Mouse (Mus musculus): ENCODE measurements around the gene Clcn2.

Clcn2 gene

DNA sequence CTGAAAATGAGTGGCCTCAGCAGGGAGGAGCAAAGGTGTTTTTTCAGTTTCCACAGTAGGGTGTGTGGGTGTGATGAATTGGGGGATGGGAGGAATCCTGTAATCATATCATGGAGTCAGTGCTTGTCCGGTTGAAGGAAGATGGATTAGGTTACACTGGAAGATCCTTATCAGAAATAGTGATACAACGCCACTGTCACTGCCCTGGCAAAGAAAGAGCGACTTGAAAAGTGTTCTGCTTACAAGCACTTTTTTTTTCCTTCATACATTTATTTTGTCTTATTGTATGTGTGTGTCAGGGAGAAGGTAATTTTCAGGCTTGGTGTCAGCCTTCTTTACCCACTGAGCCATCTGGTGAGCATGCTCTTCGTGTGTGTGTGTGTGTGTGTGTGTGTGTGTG, 5.2 kb upstream of the Clcn2 start:
- DNase-seq (ENCODE audit: low spot score): no peak

DNA sequence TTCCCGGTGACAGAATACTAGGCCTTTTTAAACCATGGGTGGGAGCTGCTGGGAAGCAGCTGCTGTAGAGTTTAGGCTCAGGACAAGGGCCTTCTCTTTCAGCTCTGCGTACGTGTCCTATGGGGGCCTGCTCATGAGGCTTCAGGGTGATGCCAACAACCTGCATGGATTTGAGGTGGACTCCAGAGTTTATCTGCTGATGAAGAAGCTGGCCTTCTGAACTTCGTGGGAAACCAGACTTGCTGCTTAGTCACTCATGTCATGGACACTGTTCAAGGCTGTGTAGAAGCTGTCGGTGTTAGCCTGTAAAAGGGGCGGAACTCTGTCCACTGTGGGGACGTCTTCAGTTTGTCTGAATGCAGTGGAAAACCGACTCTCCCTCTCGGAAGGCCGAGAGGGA, 4.3 kb upstream of the Clcn2 start:
- no peak for DNase-seq (ENCODE audit: low spot score)

DNA sequence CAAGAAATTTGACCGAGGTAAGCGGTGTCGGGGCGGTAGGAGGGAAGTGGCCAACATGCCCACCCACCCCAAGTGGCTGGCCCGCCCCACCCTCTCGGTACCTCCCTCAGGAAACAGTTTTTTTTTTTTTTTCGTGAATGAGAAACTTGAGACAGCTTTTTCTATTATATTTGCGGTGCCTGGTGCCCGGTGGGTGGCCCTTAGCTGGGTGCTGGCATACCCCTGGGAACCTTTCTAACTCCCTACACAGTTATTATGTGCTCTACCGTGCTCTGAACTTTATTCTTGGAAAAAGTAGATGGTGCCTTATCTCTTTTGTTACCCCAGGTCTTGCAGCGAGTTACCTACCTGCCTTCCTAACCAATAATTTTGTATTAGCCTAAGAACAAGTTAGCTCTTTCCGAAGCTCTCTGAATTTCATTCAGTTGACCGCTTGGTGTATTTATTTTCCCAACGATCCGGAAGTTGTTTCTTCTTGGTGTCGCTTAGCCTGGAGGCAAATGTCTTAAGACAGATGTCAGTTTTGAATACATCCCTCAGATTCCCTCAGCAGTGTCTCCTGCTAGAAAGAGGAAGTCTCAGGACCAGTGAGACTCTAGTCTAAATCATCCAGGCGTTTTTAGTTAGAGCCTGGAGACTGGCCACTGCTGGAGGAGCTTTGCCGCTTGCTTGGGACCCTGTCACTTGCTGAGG, 578 bp upstream of the Clcn2 start:
- DNase-seq (ENCODE audit: low spot score): no peak

DNA sequence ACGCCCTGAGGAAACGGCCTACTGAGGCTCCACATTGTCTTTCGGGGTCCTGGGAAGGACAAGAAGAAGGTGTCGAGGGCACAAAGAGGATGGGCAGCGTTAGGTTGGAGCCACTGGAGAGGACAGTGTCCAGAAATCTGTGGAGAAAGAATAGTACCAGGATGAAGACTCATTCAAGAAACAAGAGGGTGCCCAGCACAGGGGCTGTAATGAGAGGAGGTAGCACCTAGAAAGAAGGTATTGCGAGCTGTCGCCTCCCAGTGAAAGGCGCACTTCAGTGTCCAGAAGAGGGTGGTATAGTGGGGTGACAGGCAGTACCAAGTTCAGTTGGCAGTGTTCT, 735 bp downstream of the Clcn2 start:
- no peak for DNase-seq (ENCODE audit: low spot score)

DNA sequence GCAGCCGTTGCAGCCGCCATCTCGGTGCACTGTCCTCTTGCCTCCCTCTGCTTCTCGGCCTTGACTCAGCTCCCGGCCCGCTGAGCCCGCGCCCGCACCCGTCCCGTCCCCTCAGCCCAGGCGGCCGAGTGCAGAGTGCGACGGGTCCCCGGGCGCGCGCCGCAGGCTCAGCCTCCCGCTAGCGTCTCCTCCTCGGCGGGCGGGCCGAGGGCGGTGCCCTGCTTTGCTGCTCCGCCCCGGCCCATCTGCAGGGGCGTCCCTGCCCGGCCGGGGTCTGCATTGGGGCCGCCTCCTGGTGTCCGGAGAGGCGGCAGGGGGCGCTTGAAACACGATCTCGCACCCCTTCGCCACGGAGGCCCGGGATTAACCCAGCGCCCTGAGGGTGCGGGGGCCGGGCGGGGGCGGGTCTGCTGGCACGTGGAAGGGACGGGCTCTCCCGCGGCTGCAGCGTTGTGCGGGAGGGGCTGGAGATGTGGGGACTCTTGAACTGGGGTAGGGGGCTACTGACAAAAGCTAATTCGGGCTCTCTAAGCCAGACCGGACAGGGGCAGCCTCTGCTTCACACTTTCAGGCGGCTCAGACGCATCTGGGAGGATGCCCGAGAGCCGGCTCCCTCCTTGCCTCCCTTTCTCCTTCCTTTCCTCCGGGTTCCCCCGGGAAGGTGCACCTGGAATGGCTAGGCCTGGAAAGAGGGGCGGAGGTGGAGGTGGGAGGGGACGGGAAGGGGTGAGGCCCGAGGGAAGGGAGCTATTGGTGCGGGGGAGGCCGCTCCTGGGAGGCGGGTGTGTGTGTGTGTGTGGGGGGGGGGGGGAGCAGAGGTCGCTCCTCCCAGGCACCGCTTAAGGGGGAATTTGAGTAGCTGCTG, 1.3 kb downstream of the Clcn2 start:
- peak; percentile 54 for DNase-seq (ENCODE audit: low spot score)

DNA sequence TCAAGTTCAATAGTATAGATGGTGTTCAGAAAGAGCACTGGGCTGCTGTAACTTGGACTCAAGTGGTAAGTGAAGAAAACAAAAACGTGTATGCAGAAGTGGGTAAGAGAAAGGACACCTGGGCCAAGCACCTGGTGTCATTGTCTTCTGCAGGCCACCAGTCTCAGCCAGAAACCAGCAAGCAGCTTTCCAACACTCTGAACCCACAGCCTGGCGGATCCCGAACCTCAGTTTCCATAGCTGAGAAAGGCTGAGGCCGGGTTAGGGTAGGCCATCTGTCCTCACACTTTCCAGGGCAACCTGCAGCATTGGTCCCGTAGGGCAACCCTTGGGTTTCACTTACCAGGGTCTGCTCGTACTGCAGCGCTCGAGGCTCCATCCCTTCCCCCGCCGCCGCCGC, 2.0 kb downstream of the Clcn2 start:
- no peak for DNase-seq (ENCODE audit: low spot score)

DNA sequence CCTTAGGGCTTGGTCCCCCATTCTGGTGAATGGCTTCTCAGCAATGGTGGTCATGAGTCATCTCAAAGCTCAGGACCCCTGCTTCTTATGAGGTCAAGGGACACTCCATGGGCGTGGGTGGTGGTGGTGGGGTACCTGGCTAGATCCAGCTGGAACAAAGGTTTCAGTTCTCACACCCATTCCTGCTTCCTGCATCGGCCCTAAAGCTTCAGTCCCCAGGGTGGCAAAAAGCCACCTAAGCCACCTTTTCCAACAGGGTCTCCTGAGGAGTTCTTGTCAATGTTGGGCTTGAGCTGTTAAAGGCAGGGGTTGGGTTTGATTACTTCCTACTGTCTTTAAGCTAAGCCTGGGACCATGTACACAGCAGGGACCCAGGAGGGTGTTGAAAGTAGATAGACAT, 2.4 kb downstream of the Clcn2 start:
- no peak for DNase-seq (ENCODE audit: low spot score)

DNA sequence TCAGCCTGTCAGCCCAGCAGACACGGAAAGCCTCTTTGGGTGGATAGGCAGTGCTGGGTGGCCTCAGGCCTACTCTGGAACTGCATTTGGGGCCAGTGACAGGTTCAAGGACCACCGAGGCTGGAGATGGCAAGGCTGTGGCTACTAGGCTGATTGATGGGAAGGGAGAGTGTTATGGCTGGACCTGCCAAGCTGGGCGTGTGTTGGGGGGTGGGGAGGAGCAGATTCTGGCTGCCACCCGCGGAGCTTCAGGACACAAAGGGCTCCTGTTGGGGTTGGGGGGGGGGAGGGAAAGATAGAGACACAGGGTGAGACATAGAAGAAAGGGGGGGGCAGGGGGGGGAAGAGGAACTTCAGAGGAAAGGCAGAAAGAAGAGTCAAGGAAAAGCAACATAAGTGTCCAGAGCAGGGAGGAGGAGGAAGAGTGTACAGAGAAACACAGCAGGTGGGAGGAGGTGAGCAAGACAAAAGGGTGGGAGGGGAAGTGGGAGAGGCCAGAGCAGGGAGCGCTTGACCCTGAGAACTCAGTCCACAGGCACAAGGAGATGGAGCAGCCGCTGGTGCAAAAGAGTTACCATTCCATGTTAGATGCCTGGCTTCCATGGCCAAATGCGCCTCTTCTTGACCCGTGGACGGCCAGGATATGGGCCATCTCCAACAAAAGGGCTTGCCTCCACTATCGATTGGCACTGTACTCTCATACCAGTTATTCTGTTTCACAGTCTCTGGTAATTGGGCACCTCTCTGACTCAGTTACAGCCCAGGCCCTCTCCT, 3.1 kb downstream of the Clcn2 start:
- DNase-seq (ENCODE audit: low spot score): no peak

DNA sequence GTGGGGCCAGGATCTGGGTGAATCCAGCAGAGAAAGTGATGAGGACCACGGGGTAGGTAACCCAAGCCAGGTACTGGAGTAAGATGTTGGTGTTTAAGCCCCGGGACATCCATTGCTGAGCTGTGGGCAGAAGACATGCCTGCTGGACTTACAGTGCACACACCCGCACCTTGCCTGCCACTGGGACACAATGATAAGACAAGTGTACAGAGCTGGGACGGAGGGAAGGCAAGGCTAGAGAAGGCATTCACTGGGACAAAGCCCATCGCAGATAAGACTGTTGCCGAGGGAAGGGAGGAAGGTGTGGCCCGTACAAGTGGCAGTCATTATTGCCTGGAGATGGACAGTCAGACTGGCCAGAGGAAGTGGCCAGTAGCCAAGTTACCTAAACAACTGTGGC, 4.7 kb downstream of the Clcn2 start:
- DNase-seq (ENCODE audit: low spot score): no peak

DNA sequence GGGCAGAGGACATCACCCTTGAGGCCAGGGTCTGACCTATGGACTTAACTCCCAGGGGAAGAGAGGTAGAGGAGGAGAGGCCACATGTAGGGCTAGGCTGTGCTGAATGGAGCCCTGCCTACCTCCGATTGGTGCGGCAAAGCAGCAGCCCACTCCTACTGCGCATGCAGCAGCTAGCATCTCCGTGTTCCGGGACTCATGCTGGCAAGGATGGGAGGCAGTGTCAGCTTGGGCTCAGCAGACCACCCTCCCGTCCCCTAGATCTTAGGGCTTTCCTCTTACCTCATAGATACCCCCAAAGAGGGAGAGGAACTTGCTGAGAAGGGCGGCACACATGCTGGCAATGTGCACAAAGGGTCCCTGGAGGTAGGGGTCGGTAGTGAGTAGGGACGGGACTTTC, 5.4 kb downstream of the Clcn2 start:
- DNase-seq (ENCODE audit: low spot score): no peak

DNA sequence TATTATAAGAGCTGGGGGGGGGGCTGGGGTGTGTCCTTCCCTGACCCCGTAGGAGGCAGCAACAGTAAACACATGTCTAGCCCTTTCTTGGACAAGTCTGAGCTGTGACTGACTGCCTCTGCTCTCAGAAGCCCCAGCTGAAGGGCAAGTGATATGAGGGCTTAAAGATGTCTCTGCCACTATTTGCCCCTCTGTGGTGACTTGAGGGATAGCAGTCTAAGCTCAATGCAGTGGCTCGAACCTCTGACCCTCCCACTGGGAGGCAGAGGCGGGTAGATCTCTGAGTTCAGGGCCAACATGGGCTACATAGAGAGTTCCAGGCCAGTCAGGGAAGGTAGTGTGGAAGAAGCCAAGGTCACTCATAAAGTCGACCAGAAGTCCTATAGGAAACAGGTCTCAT, 6.7 kb downstream of the Clcn2 start:
- no peak for DNase-seq (ENCODE audit: low spot score)

DNA sequence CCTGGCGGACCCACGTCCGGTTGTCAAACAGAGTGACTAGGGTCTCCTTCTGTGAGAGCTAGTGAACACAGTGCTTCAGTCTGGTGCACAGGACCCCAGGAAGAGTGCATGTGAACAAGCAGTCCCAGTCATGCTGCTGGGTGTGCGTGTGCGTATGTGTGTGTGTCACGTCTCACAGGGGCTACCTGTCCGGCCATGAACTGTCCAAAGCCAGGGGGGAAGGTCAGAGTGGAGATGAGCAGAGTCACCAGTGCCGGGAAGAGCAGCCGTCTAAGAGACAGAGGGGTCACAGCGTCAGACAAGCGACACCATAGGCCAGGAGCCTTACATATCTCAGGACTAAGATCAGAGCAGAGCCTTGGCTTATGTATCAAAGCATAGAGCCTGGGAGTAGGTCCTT, 7.2 kb downstream of the Clcn2 start:
- no peak for DNase-seq (ENCODE audit: low spot score)

DNA sequence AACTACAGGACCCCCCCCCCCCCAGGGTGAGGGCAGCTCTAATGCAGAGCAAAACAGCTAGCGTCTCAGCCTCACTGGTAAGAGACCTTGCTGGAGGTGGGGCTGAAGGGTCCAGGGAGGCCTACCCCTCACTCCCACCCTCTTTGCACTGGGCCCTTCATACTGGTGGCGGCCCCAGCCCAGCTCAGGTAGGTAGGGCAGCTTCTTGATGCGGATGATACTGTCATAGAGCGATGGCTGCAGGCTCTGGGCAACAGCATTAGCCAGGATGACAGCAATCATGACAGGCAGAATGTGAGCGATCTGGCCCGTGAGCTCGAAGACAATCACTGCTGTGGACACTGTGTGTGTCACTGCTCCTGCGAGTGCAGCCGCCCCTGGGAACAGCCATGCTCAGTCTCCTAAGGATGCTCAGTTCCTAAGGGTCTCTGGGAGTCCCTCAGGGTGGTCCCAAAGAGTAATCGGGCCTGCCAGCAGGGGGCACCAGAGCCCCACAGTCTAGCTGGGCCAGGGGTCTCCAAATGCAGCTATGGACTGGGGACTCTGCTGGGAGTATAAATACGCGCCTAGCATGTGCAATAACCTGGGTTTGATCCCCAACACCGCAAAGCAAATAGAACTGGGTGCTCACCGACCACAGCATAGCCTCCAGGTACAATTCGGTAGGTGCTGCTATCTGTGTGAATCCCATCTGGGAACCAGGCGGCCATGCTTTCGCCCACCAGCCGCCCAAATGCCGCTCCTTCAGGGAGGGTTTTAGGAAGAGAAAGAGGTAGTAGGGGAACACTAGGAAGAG, 8.4 kb downstream of the Clcn2 start:
- DNase-seq (ENCODE audit: low spot score): peak; percentile 20

DNA sequence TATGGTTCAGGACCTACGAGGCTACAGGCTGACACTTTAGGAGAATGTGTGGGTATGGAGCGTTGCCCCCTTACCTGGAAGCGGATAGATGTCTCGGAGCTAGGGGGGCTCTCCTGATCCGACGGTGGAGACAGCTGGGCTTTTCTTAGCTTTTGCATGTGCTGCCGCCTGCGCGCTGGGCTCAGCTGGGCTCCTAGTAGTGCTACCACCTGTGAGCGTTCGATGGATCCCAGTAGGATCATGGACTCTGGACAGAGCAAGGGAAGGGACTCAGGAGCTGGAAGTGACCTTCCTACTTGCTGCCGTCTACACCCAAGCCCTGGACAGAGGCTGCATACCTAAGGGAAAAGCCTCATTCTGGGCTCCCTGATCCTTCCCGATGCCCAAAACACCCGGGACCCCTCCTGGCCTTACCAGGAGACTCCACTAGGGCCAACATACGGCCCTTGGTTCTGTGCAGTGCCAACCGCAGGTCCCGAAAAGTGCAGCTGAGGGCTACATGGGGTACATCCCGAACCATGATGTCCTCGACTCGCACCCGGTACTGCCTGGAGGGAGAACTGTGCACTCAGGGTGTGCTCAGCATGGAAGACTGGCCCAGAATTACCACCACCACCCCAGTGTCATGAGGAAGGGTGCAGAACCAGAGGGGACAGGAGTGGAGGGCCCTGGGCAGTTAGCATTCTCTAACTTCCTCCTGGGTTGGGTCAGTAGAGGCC, 9.2 kb downstream of the Clcn2 start:
- no peak for DNase-seq (ENCODE audit: low spot score)

DNA sequence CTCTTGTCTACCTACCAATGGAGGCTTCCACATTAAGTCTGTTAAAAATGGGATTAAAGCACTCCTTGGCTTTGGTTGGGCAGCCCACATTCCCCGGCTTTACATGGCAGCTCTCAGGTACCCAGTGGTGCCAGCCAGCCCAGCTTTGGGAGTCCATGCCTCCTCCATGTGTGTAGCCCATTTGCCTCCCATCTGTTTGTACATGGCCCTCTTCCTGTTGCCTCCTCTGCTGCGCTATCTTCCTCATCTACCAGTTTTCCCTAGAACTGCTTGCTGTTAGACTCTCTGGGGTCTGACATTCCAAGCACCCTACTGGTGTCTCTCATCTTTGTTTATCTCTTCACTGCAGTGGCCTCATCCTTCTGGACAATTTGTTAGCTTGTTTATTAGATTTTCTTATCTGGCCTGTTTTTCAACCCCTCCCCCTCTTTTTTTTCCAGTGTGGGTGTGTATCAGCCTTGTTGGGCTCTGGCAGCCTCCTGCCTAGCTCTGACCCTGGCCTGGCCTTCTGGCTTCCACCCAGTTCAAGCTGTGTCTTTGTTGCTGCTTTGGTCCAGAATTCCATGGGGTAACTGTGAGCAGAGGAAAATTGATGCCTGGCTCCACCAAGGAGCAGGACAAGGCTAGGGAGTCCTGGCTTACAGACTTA, 11.0 kb downstream of the Clcn2 start:
- no peak for DNase-seq (ENCODE audit: low spot score)

DNA sequence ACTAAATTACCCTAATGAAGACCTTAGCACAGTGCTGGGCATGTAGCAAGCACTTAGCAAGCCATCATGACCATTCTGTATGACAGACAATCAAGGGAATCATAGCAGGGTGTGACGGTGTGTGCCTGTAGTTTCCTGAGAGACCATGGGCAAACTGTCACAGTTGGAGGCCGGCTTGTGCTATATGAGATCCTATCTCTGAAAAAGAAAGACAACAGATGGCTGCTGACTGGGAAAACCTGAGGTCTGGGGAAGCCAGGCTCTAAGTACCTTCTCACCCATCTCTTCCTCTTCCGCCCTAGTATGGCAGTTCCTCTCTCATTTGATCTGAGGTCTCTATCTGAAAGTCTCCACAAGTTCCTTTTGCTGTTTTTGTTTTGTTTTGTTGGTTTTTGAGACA, 11.8 kb downstream of the Clcn2 start:
- no peak for DNase-seq (ENCODE audit: low spot score)

DNA sequence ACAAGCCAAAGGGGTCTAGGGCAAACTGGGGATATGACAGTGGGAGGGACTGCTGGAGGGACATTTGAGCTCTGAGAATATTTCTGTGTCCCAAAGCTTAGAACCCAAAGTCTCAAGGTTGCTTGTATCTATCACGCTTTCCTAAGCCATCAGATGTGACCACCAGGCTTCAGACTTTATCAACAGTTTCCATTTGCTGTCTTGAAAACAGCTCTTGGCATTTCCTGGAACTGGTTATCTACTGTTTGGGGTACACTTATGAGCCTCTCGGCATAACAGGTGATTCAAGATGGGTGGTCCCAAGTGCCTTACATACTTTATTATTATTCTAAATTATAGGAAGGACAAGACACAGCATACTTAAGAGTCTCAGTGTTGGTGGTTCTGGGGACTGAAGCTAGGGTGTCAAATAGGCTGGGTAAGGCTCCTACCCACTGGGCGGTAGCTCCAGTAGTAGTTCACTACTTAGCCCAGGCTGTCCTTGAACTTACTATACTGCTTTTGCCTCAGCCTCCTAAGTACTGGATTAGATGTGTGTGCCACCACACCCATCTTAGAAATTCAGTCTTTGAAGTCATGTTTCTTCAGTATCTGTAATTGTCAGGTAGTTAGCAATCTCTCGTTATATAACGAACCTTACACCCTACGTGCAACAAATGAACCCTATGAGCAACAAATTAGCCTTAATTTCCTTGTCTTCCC, 13.7 kb downstream of the Clcn2 start:
- DNase-seq (ENCODE audit: low spot score): no peak

DNA sequence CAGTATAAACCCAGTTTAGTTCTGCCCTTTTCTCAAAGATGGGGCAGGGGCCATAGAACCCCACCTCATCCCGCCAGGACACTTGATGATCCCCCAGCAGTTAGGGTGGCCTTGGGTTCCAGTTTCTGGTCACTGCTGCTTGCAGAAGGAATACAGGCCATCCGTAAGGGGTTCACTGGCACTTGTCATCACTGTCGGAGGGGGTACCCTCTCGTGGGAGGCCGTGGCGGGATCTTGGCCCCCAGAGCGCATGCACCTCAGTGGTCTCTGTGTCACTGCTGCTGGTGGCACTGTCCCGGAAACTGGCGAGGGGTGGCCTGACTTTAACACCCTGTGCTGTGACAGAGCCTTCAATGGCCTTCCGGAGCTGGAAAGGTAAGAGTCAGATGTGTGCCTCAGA, 14.5 kb downstream of the Clcn2 start:
- DNase-seq (ENCODE audit: low spot score): no peak

DNA sequence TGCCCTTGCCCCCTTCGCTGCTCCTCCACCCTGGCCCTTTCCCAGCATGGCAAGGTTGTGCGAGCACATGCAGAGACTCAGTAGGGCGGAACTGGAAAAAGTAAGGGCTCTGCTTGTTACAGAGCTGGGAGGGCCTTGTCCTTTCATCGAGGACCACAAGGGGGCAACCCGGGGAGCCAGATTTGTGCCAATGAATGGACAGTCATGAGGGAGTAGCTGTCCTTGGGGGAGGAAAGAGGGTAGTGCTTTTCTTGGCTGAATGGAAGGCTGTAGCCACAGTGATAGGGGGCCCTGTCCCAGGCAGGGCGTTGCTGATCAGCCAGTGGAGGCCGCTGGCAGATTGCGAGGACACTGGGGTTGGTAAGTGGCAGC, 15.0 kb downstream of the Clcn2 start:
- DNase-seq (ENCODE audit: low spot score): no peak

DNA sequence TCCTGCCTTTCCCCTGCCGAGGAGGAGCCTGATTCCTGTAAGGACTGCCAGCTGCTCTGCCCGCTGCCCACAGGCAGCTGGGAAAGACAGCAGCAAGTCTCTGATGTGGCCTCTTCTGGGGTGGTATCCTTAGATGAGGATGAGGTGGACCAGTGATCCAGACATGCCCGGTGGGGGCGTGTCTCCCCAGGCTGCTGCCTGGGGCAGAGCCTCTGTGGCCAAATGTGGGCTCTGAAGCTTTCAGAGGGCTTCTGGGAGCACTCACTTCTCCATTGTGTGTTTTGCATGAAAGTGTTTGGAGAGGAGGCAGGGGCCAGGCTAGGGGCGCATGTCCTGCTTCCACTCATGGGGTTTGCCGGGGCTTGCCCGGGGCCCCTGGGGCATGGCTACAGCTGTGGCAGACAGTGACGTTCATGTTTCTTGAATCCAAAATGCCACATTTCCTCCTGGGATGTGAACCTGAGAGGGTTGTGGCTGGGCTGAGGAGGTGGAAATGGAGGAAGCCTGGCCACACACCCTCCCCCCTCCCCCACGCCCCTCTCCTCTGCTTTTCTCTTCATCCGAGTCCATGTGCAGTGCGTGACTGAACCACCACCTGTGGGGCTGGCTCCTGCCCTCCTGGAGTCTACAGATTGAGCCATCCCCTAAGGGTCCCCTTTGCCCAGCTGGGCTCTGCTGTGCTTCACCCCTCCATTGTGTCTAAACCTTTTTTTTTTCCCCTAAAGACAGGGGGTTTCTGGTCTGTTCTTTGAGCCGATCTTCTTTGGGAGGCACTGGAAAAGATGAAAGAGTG, 15.6 kb downstream of the Clcn2 start:
- DNase-seq (ENCODE audit: low spot score): no peak
